ENCODE assay signal across 14 mouse cellular contexts in the genomic region with DNA sequence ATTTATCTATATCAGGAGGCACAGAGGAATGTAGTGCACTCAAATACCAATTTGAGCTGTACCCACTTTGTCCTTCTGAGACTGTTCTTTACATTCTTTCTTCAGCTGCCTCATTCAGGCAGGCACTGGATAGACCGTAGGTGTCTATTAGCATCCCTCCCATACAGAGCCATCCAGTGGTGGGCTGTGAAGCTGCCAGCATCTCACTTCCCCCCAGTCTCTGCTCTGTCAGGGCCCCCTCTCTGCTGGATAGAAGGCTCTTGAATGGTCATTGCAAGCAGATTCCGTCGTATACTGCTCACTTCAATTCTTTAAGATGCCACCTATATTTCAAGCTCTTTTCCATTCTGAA. TPM values are rescaled to one million over a fixed set of nuclear protein-coding genes. Genes with fewer than 3 reads are reported as not detected.
DNase-seq lines count a peak whose midpoint lies in the region; ATAC-seq lines count a peak whose summit lies in the region.
"Had no signal": no experiment of that assay in that cellular context is flagged by ENCODE, and none has a peak within 500 bp of the region (broad histone marks: within the 10 kb centered on the region; RNA-seq: fewer than 3 reads in every experiment).

No protein-coding gene starts in this region.

- H3K4me2 ChIP-seq in forebrain, embryonic 13.5 days: no peak overlapping the region; the same call in 1 of the 2 replicates
- H3K4me2 ChIP-seq in forebrain, embryonic 12.5 days: no peak overlapping the region
- H3K4me2 ChIP-seq in forebrain, embryonic 16.5 days (ENCODE audit: low read length): no peak overlapping the region
- H3K4me2 ChIP-seq in neural tube, embryonic 13.5 days: no peak overlapping the region
- H3K4me2 ChIP-seq: liver, embryonic 13.5 days had no signal

- H3K27me3 ChIP-seq in forebrain, embryonic 13.5 days: no peaks in the 10 kb centered on the region
- H3K27me3 ChIP-seq in forebrain, embryonic 12.5 days: no peaks in the 10 kb centered on the region
- H3K27me3 ChIP-seq in forebrain, embryonic 16.5 days (replicated peaks; ENCODE audit: control insufficient read depth, insufficient read depth, low read length): no peaks in the 10 kb centered on the region
- H3K27me3 ChIP-seq in midbrain, embryonic 10.5 days (ENCODE audit: low read depth, poor library complexity, severe bottlenecking): no peaks in the 10 kb centered on the region
- H3K27me3 ChIP-seq in neural tube, embryonic 13.5 days: no peaks in the 10 kb centered on the region
- H3K27me3 ChIP-seq: CH12.LX; liver, embryonic 13.5 days had no signal

- peak overlapping the region; percentile 61; the same call in 1 of the 2 replicates for H3K27ac ChIP-seq in forebrain, embryonic 13.5 days
- H3K27ac ChIP-seq in forebrain, embryonic 12.5 days: no peak overlapping the region
- H3K27ac ChIP-seq in forebrain, embryonic 16.5 days (ENCODE audit: low read length): peak overlapping the region; percentile 14; the same call in 1 of the 2 replicates
- peak overlapping the region; percentile 69; the same call in 1 of the 2 replicates for H3K27ac ChIP-seq in midbrain, embryonic 10.5 days (replicated peaks)
- peak overlapping the region; percentile 75 for H3K27ac ChIP-seq in neural tube, embryonic 13.5 days (replicated peaks)
- H3K27ac ChIP-seq: liver, embryonic 13.5 days had no signal

- 0 out of 2 replicates have a peak, but pooled peaks have one; percentile 11 for ATAC-seq in forebrain, embryonic 13.5 days
- ATAC-seq in forebrain, embryonic 12.5 days (ENCODE audit: low FRiP score): no peak
- peak; percentile 34 for ATAC-seq in forebrain, embryonic 16.5 days
- peak; percentile 76 for ATAC-seq in neural tube, embryonic 13.5 days (ENCODE audit: low read depth)
- ATAC-seq in monocyte, adult 5-6 weeks (replicated peaks; ENCODE audit: insufficient number of reproducible peaks, low FRiP score, low TSS enrichment, poor library complexity, severe bottlenecking): no peak
- ATAC-seq: activated CD4-positive, CD25-positive, alpha-beta regulatory T cell, adult 4 months had no signal

- H3K36me3 ChIP-seq in forebrain, embryonic 13.5 days (ENCODE audit: poor library complexity, severe bottlenecking): no peaks in the 10 kb centered on the region
- no peaks in the 10 kb centered on the region for H3K36me3 ChIP-seq in forebrain, embryonic 12.5 days (replicated peaks)
- H3K36me3 ChIP-seq in forebrain, embryonic 16.5 days (ENCODE audit: control insufficient read depth, insufficient read depth): no peaks in the 10 kb centered on the region
- H3K36me3 ChIP-seq in midbrain, embryonic 10.5 days: no peaks in the 10 kb centered on the region
- no peaks in the 10 kb centered on the region for H3K36me3 ChIP-seq in neural tube, embryonic 13.5 days
- H3K36me3 ChIP-seq: liver, embryonic 13.5 days had no signal

- WGBS in forebrain, embryonic 13.5 days: 86% methylated on average over 3 of the region's 3 CpGs
- WGBS in forebrain, embryonic 12.5 days: 87% methylated on average over 3 of the region's 3 CpGs
- WGBS in forebrain, embryonic 16.5 days: 72% methylated on average over 3 of the region's 3 CpGs
- 90% methylated on average over 3 of the region's 3 CpGs for WGBS in midbrain, embryonic 10.5 days
- 63% methylated on average over 3 of the region's 3 CpGs for WGBS in neural tube, embryonic 13.5 days

- H3K9ac ChIP-seq in forebrain, embryonic 13.5 days: no peak overlapping the region
- no peak overlapping the region for H3K9ac ChIP-seq in forebrain, embryonic 12.5 days
- no peak overlapping the region for H3K9ac ChIP-seq in forebrain, embryonic 16.5 days (replicated peaks; ENCODE audit: low read depth, low read length)
- no peak overlapping the region for H3K9ac ChIP-seq in neural tube, embryonic 13.5 days
- H3K9ac ChIP-seq: liver, embryonic 13.5 days had no signal

- no peaks in the 10 kb centered on the region for H3K9me3 ChIP-seq in forebrain, embryonic 13.5 days (replicated peaks)
- no peaks in the 10 kb centered on the region for H3K9me3 ChIP-seq in forebrain, embryonic 12.5 days
- H3K9me3 ChIP-seq in forebrain, embryonic 16.5 days (ENCODE audit: control insufficient read depth, low read length): no peaks in the 10 kb centered on the region
- H3K9me3 ChIP-seq in midbrain, embryonic 10.5 days (replicated peaks): no peaks in the 10 kb centered on the region
- no peaks in the 10 kb centered on the region for H3K9me3 ChIP-seq in neural tube, embryonic 13.5 days
- H3K9me3 ChIP-seq: liver, embryonic 13.5 days had no signal

- no peak for DNase-seq in midbrain, embryonic 10.5 days (ENCODE audit: low spot score)
- DNase-seq in left cerebral cortex, adult 8-10 months (ENCODE audit: low spot score in 2 of 2): no peak
- no peak for DNase-seq in kidney, postnatal 36 days
- DNase-seq: liver, embryonic 13.5 days; thymus, postnatal 36 days had no signal

- no peak overlapping the region for H3K4me3 ChIP-seq in forebrain, embryonic 13.5 days
- no peak overlapping the region for H3K4me3 ChIP-seq in forebrain, embryonic 12.5 days (replicated peaks)
- no peak overlapping the region for H3K4me3 ChIP-seq in forebrain, embryonic 16.5 days (replicated peaks; ENCODE audit: low read length)
- H3K4me3 ChIP-seq in midbrain, embryonic 10.5 days: no peak overlapping the region
- no peak overlapping the region for H3K4me3 ChIP-seq in neural tube, embryonic 13.5 days
- H3K4me3 ChIP-seq: erythroblast, embryonic 14.5 days; liver, embryonic 13.5 days had no signal

- peaks cover 14% of the 10 kb centered on the region for H3K4me1 ChIP-seq in forebrain, embryonic 13.5 days
- peaks cover 11% of the 10 kb centered on the region for H3K4me1 ChIP-seq in forebrain, embryonic 12.5 days
- H3K4me1 ChIP-seq in forebrain, embryonic 16.5 days (replicated peaks; ENCODE audit: control insufficient read depth, insufficient read depth, low read length): peaks cover 9% of the 10 kb centered on the region
- peaks cover 9% of the 10 kb centered on the region for H3K4me1 ChIP-seq in midbrain, embryonic 10.5 days
- peaks cover 10% of the 10 kb centered on the region for H3K4me1 ChIP-seq in neural tube, embryonic 13.5 days (replicated peaks)
- H3K4me1 ChIP-seq: liver, embryonic 13.5 days had no signal

RNA-seq across cellular contexts. Expression of gene Kcne4, which starts 36.5 kb away (rescaled TPM):
- polyA plus RNA-seq in forebrain, embryonic 13.5 days (2015; fragmentation: Nextera tagmentation; extraction: Ambion mirVana): 0.71 and 0.79 TPM in 2 replicates
- polyA plus RNA-seq in forebrain, embryonic 12.5 days (2016; fragmentation: Nextera tagmentation; extraction: Ambion mirVana): 1.0 and 1.2 TPM in 2 replicates
- 1.1 and 2.1 TPM in 2 replicates for polyA plus RNA-seq in forebrain, embryonic 16.5 days (2015; fragmentation: Nextera tagmentation; extraction: Ambion mirVana)
- polyA plus RNA-seq in midbrain, embryonic 10.5 days (2016; fragmentation: Nextera tagmentation; extraction: Ambion mirVana): 0.26 and 1.2 TPM in 2 replicates
- polyA plus RNA-seq in neural tube, embryonic 13.5 days (2015; fragmentation: Nextera tagmentation; extraction: Ambion mirVana): 4.9 and 7.5 TPM in 2 replicates
- 0.43 TPM in 1 of 3 replicates, not detected in the others for total RNA-seq in monocyte, adult 5-6 weeks (2017)
- 1 to 10 TPM in 3 of 4 experiments, under 1 TPM in 1; 0.79 to 2.1 (median 1.2) TPM for total RNA-seq in left cerebral cortex, adult 8-10 months (2022)
- total RNA-seq: CH12.LX; megakaryocyte, adult 5-6 weeks had no signal
- polyA plus RNA-seq: activated CD4-positive, CD25-positive, alpha-beta regulatory T cell, adult 4 months; erythroblast, embryonic 14.5 days had no signal

Comparison
In these comparisons a context has a peak if more than half of its experiments do, and no peak if none do; other contexts are left out.
1. ATAC-seq: peak in forebrain, embryonic 13.5 days (single experiment), forebrain, embryonic 16.5 days (single experiment) and neural tube, embryonic 13.5 days (single experiment); none in forebrain, embryonic 12.5 days (single experiment) and monocyte, adult 5-6 weeks (single experiment).